Mouse (Mus musculus) megakaryocyte, adult 5-6 weeks (primary cell): Measurements from ENCODE around the gene Arhgef17. TPM values are rescaled to one million over a fixed set of nuclear protein-coding genes. Genes with fewer than 3 reads are reported as not detected.

ENCODE experiments used
- ATAC-seq: 2 replicates; pipeline ENCODE4 v1.8.0; 2016; ENCODE audit warnings: mild to moderate bottlenecking, inconsistent platforms; ENCODE audit not compliant: poor library complexity, severe bottlenecking
- total RNA-seq, 2 experiments: library from RNA; stranded (forward) in 1 of 2; stranded (reverse) in 1 of 2; fragments of 153-499, 151-499 nt in 1 of 2; fragments of 221-1000, 200-1000 nt in 1 of 2; gene quantifications; 2 replicates each; pipeline versions ENCODE4 v1.2.3 to v1.2.4; 2015 to 2017

Gene Arhgef17
- total RNA-seq, 2 experiments from 2014 or later: 0.09 TPM; not detected in 1

GRCm38 (mm10) chr7:100879595-100879994 is 52.3 kb downstream of the Arhgef17 start:
- peak; percentile 80 for ATAC-seq

- ATAC-seq: no peak
These were observed 55.1 kb downstream of the Arhgef17 start for GRCm38 (mm10) chr7:100876771-100877170.

- no peak for ATAC-seq
These were observed 55.6 kb downstream of the Arhgef17 start for GRCm38 (mm10) chr7:100876293-100876692.

- ATAC-seq: peak; percentile 51
These were observed 56.1 kb downstream of the Arhgef17 start for GRCm38 (mm10) chr7:100875822-100876221.

GRCm38 (mm10) chr7:100873197-100873596 is 58.7 kb downstream of the Arhgef17 start:
- ATAC-seq: no peak

- no peak for ATAC-seq
These were observed 60.0 kb downstream of the Arhgef17 start for GRCm38 (mm10) chr7:100871892-100872291.

- no peak for ATAC-seq
These were observed 60.6 kb downstream of the Arhgef17 start for GRCm38 (mm10) chr7:100871355-100871754.

GRCm38 (mm10) chr7:100869877-100870629 is 61.9 kb downstream of the Arhgef17 start:
- ATAC-seq: peak; percentile 75

- ATAC-seq: peak; percentile 68
These were observed 63.4 kb downstream of the Arhgef17 start for GRCm38 (mm10) chr7:100868551-100868950.

- no peak for ATAC-seq
These were observed 64.3 kb downstream of the Arhgef17 start for GRCm38 (mm10) chr7:100867561-100867960.

GRCm38 (mm10) chr7:100866675-100867074 is 65.2 kb downstream of the Arhgef17 start:
- ATAC-seq: no peak

GRCm38 (mm10) chr7:100862828-100863638 is 68.9 kb downstream of the Arhgef17 start, which contains the start of gene Relt:
TSS of gene Relt (minus strand) at chr7:100863446.
- peak; percentile 95 for ATAC-seq

- ATAC-seq: no peak
These were observed 69.6 kb downstream of the Arhgef17 start for GRCm38 (mm10) chr7:100862353-100862752.

- ATAC-seq: no peak
These were observed 70.7 kb downstream of the Arhgef17 start for GRCm38 (mm10) chr7:100861209-100861608.

GRCm38 (mm10) chr7:100860450-100860849 is 71.5 kb downstream of the Arhgef17 start:
- ATAC-seq: no peak

- peak; percentile 85 for ATAC-seq
These were observed 75.9 kb downstream of the Arhgef17 start for GRCm38 (mm10) chr7:100855795-100856573.

- ATAC-seq: 0 out of 2 replicates have a peak, but pooled peaks have one; percentile 18
These were observed 76.6 kb downstream of the Arhgef17 start for GRCm38 (mm10) chr7:100855300-100855699.

- no peak for ATAC-seq
These were observed 77.0 kb downstream of the Arhgef17 start for GRCm38 (mm10) chr7:100854861-100855260.

GRCm38 (mm10) chr7:100854137-100854814 is 77.6 kb downstream of the Arhgef17 start:
- no peak for ATAC-seq

- peak; percentile 30 for ATAC-seq
These were observed 78.5 kb downstream of the Arhgef17 start for GRCm38 (mm10) chr7:100853396-100853795.
